Mouse (Mus musculus) small intestine, adult 2 months (tissue): Measurements from ENCODE around the gene Dusp16.

Experiments used
- CTCF ChIP-seq: fragments of 200-500 bp; IDR thresholded peaks from 2 replicates; pipeline ENCODE4 v1.5.1; 2012; ENCODE audit warnings: low read depth, mild to moderate bottlenecking, control low read depth, inconsistent platforms, low read length, moderate library complexity, mixed read lengths; ENCODE audit not compliant: insufficient replicate concordance, insufficient read length; ENCODE audit errors: extremely low read depth
- POLR2A ChIP-seq: fragments of 200-500 bp; IDR thresholded peaks from 2 replicates; pipeline ENCODE4 v1.6.1; 2012; ENCODE audit warnings: low read depth, mild to moderate bottlenecking, control low read depth, inconsistent platforms, low read length, moderate library complexity

DNA sequence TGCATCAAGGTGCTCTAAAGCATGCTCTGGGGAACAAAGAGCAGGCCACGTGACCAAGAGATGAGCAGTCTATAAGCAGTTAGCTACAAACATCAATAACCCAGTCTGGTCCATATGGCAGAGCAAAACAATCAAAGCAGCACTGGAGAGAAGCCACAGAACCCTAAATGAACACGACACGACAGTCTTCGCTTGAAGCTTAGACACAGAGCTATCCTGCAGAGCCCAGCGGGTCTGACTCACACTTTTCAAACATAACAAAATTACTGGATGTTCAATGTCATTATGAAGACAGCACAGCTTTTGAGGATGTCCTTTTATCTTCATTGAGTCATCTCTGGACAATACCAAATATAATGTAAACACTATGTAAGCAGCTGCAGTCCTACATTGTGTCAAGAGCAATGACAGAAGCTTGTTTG, 58.6 kb downstream of the Dusp16 start:
- TF ChIP-seq POLR2A (no peak), CTCF (no peak)
